Mouse (Mus musculus): ENCODE measurements around the gene Nbdy.

Gene Nbdy

DNA sequence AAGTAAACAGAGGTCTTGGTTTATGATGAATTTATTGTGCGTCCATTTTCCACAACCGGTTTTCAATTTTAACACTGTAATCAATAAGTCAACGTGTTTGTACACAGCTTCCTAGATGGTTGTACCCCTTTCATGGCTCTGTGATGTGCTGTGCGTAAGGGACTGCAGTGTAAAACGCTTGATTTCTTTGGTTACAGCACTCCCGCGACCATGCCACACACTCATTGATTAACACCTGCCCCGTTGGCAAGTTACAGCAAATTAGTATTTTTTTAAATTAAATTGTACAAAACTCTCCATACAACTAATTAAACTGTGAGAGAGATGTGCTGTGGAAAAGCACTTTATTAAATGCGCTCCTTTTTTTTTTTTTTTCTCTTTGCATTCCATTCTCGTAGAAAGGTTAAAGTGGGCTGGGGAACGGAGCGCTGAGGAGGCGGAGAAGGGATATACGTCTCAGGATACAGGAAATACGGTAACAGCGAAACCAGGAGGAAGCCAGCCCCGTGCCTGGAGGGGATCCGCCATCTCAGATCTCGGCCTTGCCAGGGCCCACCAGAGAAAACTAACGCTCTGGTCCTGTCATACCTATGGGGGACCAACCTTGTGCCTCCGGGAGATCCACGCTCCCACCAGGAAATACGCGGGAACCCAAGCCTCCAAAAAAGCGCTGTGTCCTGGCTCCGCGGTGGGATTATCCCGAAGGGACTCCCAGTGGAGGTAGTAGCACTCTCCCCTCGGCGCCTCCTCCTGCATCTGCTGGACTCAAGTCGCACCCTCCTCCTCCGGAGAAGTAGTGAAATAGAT is at the start of gene Nbdy:
Nbdy (plus strand) TSS at position 481 of the 807 bp plus-strand sequence.
- DNase-seq (ENCODE audit: low spot score in 2 of 2): peak; percentile 58 to 60

DNA sequence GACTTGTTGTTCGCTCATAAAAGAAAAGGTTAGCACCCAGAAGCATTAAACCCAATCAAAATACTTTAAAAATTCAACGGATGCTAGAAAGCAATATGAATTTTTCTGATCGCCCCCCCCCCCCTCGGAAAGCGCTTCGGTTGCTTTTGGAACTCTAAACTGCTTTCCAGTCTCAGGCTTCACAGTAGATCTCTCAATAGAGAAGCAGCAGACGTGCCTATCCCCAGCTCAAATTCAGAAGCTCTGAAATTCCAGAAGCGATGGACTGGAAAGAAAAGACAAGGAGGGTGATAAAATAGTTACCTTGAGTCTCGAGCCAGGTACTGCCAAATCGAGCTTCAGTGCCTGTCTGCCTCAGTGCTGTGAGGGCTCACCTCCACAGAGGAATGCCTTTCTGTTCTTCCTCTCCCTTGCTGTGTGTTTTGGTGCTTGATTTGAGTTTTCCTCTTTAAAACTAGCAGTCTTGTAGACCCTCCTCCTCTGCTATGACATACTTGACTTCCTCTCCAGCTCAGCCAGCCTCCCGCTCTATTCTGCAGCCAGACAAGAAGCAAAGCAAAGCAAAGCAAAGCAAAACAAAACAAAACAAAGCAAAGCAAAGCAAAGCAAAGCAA is 27.5 kb upstream of the Nbdy start, which contains the start of gene Kctd12b:
Kctd12b (minus strand) TSS at position 610 of the 614 bp plus-strand sequence.
- DNase-seq (ENCODE audit: low spot score in 2 of 2): no peak

DNA sequence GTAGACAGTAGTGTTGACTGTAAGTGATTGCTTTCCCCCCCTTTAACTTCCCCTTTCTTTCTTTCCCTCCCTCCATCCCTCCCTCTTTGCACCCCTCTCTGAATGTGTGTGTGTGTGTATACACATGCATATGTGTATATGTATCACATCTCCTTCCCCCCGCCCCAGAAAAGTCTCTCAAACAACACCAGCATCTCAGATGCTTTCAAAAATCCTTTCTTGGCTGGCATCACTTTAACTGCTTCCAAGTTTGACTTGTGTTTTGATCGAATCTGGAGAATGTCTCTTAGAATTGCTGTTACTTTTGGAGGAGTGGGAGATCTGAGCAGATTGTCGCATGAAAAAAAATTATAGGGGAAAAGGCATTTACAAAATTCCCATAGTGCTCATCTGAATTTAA is 22.9 kb upstream of the Nbdy start:
- DNase-seq (ENCODE audit: low spot score in 2 of 2): no peak

DNA sequence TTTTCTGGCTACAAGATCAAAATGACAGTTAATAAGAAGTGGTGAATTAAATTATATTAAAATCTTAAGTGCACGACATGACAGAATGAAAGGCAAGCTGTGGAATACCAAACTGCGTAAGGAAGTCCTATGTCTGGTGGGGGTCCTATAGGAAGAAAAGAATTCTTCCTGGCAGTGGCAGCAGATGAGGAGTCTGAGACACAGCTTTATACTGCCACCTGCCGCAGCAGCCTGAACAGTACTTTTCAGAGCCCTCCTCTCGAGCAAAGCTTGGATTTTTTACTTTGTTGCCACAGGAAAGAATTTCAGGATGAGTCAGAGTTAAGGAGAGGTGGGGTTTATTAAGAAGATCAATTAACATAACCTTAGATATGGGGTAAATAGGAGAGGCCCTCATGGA is 15.7 kb upstream of the Nbdy start:
- DNase-seq (ENCODE audit: low spot score in 2 of 2): peak; percentile 6 to 10

GRCm38 (mm10) chrX:153716716-153717115 is 6.7 kb upstream of the Nbdy start:
- DNase-seq (ENCODE audit: low spot score in 2 of 2): no peak

- DNase-seq (ENCODE audit: low spot score in 2 of 2): no peak
Observed at GRCm38 (mm10) chrX:153719602-153720001, 3.8 kb upstream of the Nbdy start.

DNA sequence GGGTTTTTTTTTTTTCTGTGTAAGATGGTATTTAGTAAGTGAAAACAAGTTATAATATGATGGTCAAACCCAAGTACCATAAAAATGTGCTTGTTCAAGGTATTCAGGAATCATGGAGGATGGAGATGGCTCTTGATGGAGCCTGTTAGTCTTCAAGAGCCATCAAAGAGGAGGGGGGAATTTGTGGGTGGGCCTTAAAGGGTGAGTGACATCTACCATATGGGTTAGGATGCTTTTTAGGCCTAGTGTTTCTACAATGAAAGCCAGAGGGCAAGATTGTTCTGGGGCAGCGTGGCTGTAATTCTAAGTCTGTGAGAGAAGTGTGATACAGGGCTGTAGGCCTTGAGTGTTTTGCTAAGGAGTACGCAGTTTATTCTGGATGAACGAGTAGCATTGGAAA is 1.0 kb downstream of the Nbdy start:
- DNase-seq (ENCODE audit: low spot score in 2 of 2): no peak

- DNase-seq (ENCODE audit: low spot score in 2 of 2): peak in 1 of 2 experiments; percentile 7
Observed at GRCm38 (mm10) chrX:153735697-153736096, 12.3 kb downstream of the Nbdy start.

DNA sequence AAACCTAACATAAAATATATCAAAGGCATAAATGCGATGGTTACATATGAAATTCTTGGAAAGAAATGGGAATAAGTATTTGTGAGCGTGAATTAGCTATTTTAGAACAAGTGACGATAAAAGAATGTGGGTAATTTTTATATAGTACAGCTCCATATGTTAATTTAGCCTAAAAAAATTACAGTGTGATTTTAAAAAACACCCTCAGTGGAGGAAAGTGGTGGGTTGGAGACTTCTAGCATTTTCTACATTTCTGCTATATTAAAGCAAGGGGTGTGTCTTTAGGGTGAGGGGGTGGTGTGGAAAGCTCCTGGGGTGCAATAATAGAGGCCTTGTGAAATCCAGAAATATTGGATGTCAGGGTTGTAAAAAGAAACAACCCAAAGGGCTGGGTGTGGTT is 19.1 kb downstream of the Nbdy start:
- no peak for DNase-seq (ENCODE audit: low spot score in 2 of 2)

DNA sequence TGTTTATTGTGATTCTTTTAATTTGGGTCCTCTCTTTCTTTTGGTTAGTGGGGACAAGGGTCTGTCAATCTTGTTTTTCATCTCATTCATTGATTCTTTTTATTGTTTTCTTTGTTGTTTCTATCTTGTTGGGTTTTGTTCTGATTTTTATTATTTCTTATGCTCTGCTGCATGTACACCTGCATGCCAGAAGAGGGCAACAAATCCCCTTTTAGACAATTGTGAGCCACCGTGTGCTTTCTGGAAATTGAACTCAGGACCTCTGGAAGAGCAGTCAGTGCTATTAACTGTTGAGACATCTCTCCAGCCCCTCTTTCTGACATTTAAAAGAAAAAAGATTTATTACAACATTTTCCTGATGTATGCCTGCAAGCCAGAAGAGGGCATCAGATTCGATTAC is 25.8 kb downstream of the Nbdy start:
- no peak for DNase-seq (ENCODE audit: low spot score in 2 of 2)
